ENCODE assay signal across 10 mouse cellular contexts in the genomic region with DNA sequence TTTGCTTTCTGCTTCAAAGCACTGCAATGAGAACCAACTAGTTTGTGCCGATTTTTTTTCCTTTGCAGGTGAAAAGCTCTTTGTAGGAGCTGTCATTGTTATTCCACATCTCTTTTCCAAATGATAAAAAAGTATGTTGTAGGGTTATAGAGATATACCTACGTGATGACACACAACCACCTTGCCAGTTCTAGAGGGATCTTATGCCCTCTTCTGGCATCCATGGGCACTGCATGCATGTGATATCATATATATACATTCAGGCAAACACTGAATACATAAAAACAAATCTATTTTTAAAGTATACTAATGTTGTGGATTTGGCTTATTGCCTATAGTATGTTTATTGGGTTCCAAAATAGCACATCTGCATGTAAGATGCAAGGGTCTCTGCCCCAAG.
DNase-seq lines count a peak whose midpoint lies in the region; ATAC-seq and TF ChIP-seq lines count a peak whose summit lies in the region.
"Had no signal": no experiment of that assay in that cellular context is flagged by ENCODE, and none has a peak within 500 bp of the region (broad histone marks: within the 10 kb centered on the region; RNA-seq: fewer than 3 reads in every experiment).

No protein-coding gene starts in this region.

- TF ChIP-seq CTCF in heart, adult 2 months (IDR thresholded peaks at IDR 0.05) = peak; percentile 77

- H3K27me3 ChIP-seq in heart, adult 2 months (ENCODE audit: control insufficient read depth, insufficient read depth, low read length) = no peaks in the 10 kb centered on the region
- no peaks in the 10 kb centered on the region for H3K27me3 ChIP-seq in heart, embryonic 11.5 days (ENCODE audit: control insufficient read depth, insufficient read depth, low read length)
- H3K27me3 ChIP-seq in splenic B cell, adult 2 months (ENCODE audit: control insufficient read depth, insufficient read depth, low read length, poor library complexity, severe bottlenecking) = no peaks in the 10 kb centered on the region
- H3K27me3 ChIP-seq in hindbrain, embryonic 12.5 days = 0 out of 2 replicates have a peak, but pooled peaks cover 4% of the 10 kb centered on the region
- H3K27me3 ChIP-seq: heart, embryonic 15.5 days had no signal

- no peak for TF ChIP-seq POLR2A in heart, adult 2 months (IDR thresholded peaks at IDR 0.05; ENCODE audit: insufficient read depth, low read depth, low read length)

- H3K79me2 ChIP-seq in heart, adult 2 months (replicated peaks; ENCODE audit: control insufficient read depth, insufficient read depth, low read length) = no peaks in the 10 kb centered on the region

- DNase-seq in heart, adult 2 months = peak in 1 of 2 experiments; percentile 34
- DNase-seq in retina, embryonic 14.5 days (ENCODE audit: low spot score) = peak; percentile 34
- no peak for DNase-seq in retina, postnatal 1 day
- peak; percentile 59 for DNase-seq in splenic B cell, adult 2 months (ENCODE audit: low read depth, low spot score)

- ATAC-seq in heart, embryonic 11.5 days (replicated peaks; ENCODE audit: insufficient number of reproducible peaks, low FRiP score, low TSS enrichment) = no peak
- ATAC-seq in common myeloid progenitor, adult 5-6 weeks (replicated peaks; ENCODE audit: low read depth, poor library complexity, severe bottlenecking) = peak; percentile 85
- ATAC-seq in erythroid progenitor cell, adult 5-6 weeks (replicated peaks; ENCODE audit: low FRiP score, poor library complexity, severe bottlenecking) = no peak
- ATAC-seq in hindbrain, embryonic 12.5 days (ENCODE audit: low FRiP score) = no peak

- H3K9me3 ChIP-seq in heart, embryonic 11.5 days (replicated peaks; ENCODE audit: control insufficient read depth, low read length) = no peaks in the 10 kb centered on the region
- H3K9me3 ChIP-seq in hindbrain, embryonic 12.5 days (replicated peaks) = no peaks in the 10 kb centered on the region
- H3K9me3 ChIP-seq: heart, embryonic 15.5 days had no signal

- WGBS in heart, adult 2 months = 73% methylated on average over 2 of the region's 2 CpGs
- 67% methylated on average over 2 of the region's 2 CpGs for WGBS in heart, embryonic 11.5 days (ENCODE audit: insufficient replicate concordance)
- 73% methylated on average over 2 of the region's 2 CpGs for WGBS in hindbrain, embryonic 12.5 days

- no peak overlapping the region for H3K9ac ChIP-seq in heart, adult 2 months (ENCODE audit: low read depth, low read length)
- H3K9ac ChIP-seq in heart, embryonic 11.5 days (ENCODE audit: low read depth, low read length) = no peak overlapping the region
- H3K9ac ChIP-seq in hindbrain, embryonic 12.5 days = no peak overlapping the region
- H3K9ac ChIP-seq: heart, embryonic 15.5 days had no signal

- intact Hi-C loops in heart, adult 2 months (cut with DNase I) = loop anchor here (2.0 to 5.0 kb wide), 2 partner anchors 147 to 192 kb away; no protein-coding TSS in a partner anchor

- peaks cover 2% of the 10 kb centered on the region for H3K4me1 ChIP-seq in heart, adult 2 months (ENCODE audit: control insufficient read depth, insufficient read depth, low read length)
- H3K4me1 ChIP-seq in heart, embryonic 11.5 days (ENCODE audit: control insufficient read depth, insufficient read depth, low read length) = peaks cover 9% of the 10 kb centered on the region
- peaks cover 4% of the 10 kb centered on the region; the same call in 1 of the 2 replicates for H3K4me1 ChIP-seq in hindbrain, embryonic 12.5 days

- no peaks in the 10 kb centered on the region for H3K36me3 ChIP-seq in heart, adult 2 months (ENCODE audit: control insufficient read depth, insufficient read depth, low read length)
- no peaks in the 10 kb centered on the region for H3K36me3 ChIP-seq in heart, embryonic 11.5 days (ENCODE audit: control insufficient read depth, insufficient read depth, low read length)
- no peaks in the 10 kb centered on the region for H3K36me3 ChIP-seq in splenic B cell, adult 2 months (ENCODE audit: control insufficient read depth, insufficient read depth, low read length, poor library complexity, severe bottlenecking)
- no peaks in the 10 kb centered on the region for H3K36me3 ChIP-seq in hindbrain, embryonic 12.5 days
- H3K36me3 ChIP-seq: heart, embryonic 15.5 days had no signal

- H3K27ac ChIP-seq in heart, adult 2 months = no peak overlapping the region
- no peak overlapping the region for H3K27ac ChIP-seq in heart, embryonic 11.5 days (ENCODE audit: low read depth, low read length)
- H3K27ac ChIP-seq in hindbrain, embryonic 12.5 days = no peak overlapping the region
- H3K27ac ChIP-seq: heart, embryonic 15.5 days; macrophage had no signal

- TF ChIP-seq EP300 in heart, adult 2 months (IDR thresholded peaks at IDR 0.05; ENCODE audit: insufficient read depth, low read depth, low read length) = no peak

- no peak overlapping the region for H3K4me3 ChIP-seq in heart, adult 2 months
- no peak overlapping the region for H3K4me3 ChIP-seq in heart, embryonic 11.5 days (ENCODE audit: low read depth, low read length)
- H3K4me3 ChIP-seq in hindbrain, embryonic 12.5 days = no peak overlapping the region
- H3K4me3 ChIP-seq: heart, embryonic 15.5 days had no signal

- no peak overlapping the region for H3K4me2 ChIP-seq in heart, embryonic 11.5 days
- H3K4me2 ChIP-seq in hindbrain, embryonic 12.5 days (replicated peaks) = no peak overlapping the region
- H3K4me2 ChIP-seq: heart, embryonic 15.5 days had no signal
